Mouse (Mus musculus) hindbrain, embryonic 13.5 days (tissue): ENCODE data around the gene Eif2b5. TPM values are rescaled to one million over a fixed set of nuclear protein-coding genes. Genes with fewer than 3 reads are reported as not detected.

Experiments used
- ATAC-seq: fragments of 200-750 bp; cut with Nextera tagmentation; 2 replicates; pipeline ENCODE4 v1.8.0; 2017; ENCODE audit warnings: moderate TSS enrichment; ENCODE audit not compliant: low FRiP score
- H3K27ac ChIP-seq: fragments of 300-500 bp; sonication (generic); 2 replicates; pipeline ENCODE4 v1.5.1; 2015; ENCODE audit warnings: inconsistent platforms, mild to moderate bottlenecking, moderate library complexity
- H3K27me3 ChIP-seq: fragments of 300-500 bp; sonication (generic); 2 replicates; pipeline ENCODE4 v1.6.1; 2015; ENCODE audit warnings: mild to moderate bottlenecking, inconsistent platforms
- H3K36me3 ChIP-seq: fragments of 300-500 bp; sonication (generic); 2 replicates; pipeline ENCODE4 v1.6.1; 2015; ENCODE audit warnings: mild to moderate bottlenecking, inconsistent platforms
- H3K4me1 ChIP-seq: fragments of 300-500 bp; sonication (generic); replicated peaks from 2 replicates; pipeline ENCODE4 v1.6.1; 2015; ENCODE audit warnings: inconsistent platforms
- H3K4me2 ChIP-seq: fragments of 300-500 bp; sonication (generic); 2 replicates; pipeline ENCODE4 v1.6.1; 2015; ENCODE audit warnings: inconsistent platforms, mild to moderate bottlenecking, moderate library complexity
- H3K4me3 ChIP-seq: fragments of 300-500 bp; sonication (generic); 2 replicates; pipeline ENCODE4 v1.5.1; 2015; ENCODE audit warnings: mild to moderate bottlenecking, inconsistent platforms
- H3K9ac ChIP-seq: fragments of 300-500 bp; sonication (generic); 2 replicates; pipeline ENCODE4 v1.6.1; 2015; ENCODE audit warnings: mild to moderate bottlenecking, inconsistent platforms
- H3K9me3 ChIP-seq: fragments of 300-500 bp; sonication (generic); 2 replicates; pipeline ENCODE4 v1.6.1; 2016; ENCODE audit warnings: inconsistent platforms
- WGBS: fragments of 180-500 bp; shearing (Covaris S2); methylation state at CpG from one replicate; pipeline ENCODE4 v1.1.7; 2015; 5-methylcytosine and 5-hydroxymethylcytosine counted together
- polyA plus RNA-seq: library from polyadenylated mRNA; unstranded; fragments of >200 nt; fragmentation: Nextera tagmentation; extraction: Ambion mirVana; gene quantifications from 2 replicates; pipeline ENCODE4 v1.2.1, GENCODE M21; 2015

The Eif2b5 gene
- polyA plus RNA-seq, 1 experiment from 2014 or later: 99.5 TPM

DNA sequence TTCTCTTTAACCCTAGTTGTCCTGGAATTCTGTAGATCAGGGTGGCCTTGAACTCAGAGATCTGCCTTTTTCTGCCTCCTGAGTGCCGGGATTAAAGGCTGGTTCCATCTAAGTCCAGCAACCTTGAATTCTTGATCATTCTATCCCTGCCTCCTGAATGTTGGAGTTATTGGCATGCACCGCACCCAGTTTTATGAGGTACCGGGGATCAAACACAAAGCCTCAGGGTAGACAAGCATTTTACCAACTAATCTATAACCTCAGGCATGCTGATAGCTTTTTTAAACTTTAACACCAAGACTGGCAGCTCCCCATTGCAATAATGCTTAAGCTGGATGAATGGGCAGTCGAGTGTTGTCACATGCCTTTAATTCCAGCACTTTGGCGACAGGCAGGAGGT is 48.8 kb downstream of the Eif2b5 start:
- no peak for ATAC-seq
- Histone ChIP-seq H3K36me3 (peaks cover 59% of the 10 kb centered on the region), H3K27me3 (no peaks in the 10 kb centered on the region), H3K9me3 (no peaks in the 10 kb centered on the region), H3K4me2 (peak overlapping the region; percentile 90), H3K9ac (peak overlapping the region; percentile 78), H3K4me3 (peak overlapping the region; percentile 84), H3K27ac (0 out of 2 replicates have a peak overlapping the region, but pooled peaks have one; percentile 80), H3K4me1 (peaks cover 20% of the 10 kb centered on the region)
- 63% methylated on average over 5 of the region's 5 CpGs for WGBS

DNA sequence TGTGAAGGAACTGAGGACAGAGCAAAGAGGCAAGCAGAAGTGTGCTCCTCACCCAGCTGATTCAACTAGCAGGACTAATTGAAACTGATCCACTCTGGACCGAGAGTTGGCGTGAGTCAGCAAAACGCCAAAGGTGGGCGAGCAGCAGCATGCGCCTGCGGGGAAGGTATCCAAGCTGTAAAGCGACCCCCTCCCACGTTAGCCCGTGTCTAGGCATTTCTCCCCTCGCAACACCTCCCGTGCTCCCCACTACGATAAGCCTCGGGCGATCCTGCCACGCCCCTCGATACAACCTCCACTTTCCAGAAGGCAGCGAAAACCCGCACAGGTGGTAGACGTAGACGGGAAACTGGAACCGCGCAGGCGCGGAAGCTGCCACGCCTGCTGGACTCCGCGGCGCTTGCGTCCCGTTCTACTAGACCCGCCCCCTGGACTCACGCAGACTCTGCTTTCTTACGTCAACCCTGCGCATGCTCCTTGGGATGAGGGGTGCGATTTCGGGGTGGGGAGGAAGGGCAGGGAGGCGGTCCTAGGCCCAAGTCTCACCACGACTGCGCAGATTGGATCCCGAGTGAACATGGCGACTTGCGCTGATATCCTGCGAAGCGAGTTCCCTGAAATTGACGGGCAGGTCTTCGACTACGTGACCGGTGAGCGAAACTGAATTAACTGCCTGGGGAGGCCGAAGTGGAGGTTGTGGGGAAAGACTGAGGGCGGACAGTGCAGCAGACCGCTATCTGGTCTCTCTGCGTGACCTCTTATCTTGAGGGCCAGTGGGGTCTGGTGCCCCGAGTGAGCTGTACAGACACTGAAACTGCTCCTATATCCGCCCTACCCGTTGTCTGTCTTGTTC is 49.7 kb downstream of the Eif2b5 start, which contains the start of gene Abcf3:
Abcf3 (plus strand) TSS at position 482 of the 853 bp plus-strand sequence.
- peaks cover 20% of the 10 kb centered on the region for H3K4me1 ChIP-seq
- no peaks in the 10 kb centered on the region for H3K27me3 ChIP-seq
- peak within 1 kb of the TSS; percentile 84 for H3K4me3 ChIP-seq
- under 1% methylated on average over 56 of the region's 56 CpGs for WGBS
- no peaks in the 10 kb centered on the region for H3K9me3 ChIP-seq
- ATAC-seq: peak; percentile 99
- H3K36me3 ChIP-seq: peaks cover 60% of the 10 kb centered on the region
- H3K4me2 ChIP-seq: peak within 1 kb of the TSS; percentile 90
- H3K9ac ChIP-seq: peak within 1 kb of the TSS; percentile 90
- peak within 1 kb of the TSS; percentile 80 for H3K27ac ChIP-seq

DNA sequence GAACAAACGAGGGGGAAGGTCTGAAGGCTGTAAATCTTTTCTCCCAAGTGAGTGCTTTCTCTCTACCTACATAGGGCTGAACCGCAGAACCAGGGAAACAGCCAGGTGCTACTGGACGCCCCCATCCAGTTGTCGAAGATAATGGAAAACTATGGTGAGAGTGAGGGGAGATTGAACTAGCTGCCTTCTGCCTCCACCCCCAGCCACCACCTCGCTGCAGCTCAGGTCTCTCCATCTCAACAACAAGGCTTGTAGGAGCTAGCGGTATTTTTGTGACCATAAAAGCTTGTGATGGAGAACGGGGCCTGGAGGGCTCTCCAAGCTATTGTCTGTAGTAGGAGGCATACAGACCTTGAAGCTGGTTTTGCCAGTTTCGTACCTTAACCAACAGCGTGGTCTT is 50.5 kb downstream of the Eif2b5 start:
- H3K4me3 ChIP-seq: peak overlapping the region; percentile 84
- peak overlapping the region; percentile 90 for H3K4me2 ChIP-seq
- ATAC-seq: no peak
- peak overlapping the region; percentile 90 for H3K9ac ChIP-seq
- 55% methylated on average over 9 of the region's 9 CpGs for WGBS
- no peaks in the 10 kb centered on the region for H3K27me3 ChIP-seq
- peaks cover 60% of the 10 kb centered on the region for H3K36me3 ChIP-seq
- peaks cover 20% of the 10 kb centered on the region for H3K4me1 ChIP-seq
- no peak overlapping the region for H3K27ac ChIP-seq
- H3K9me3 ChIP-seq: no peaks in the 10 kb centered on the region

DNA sequence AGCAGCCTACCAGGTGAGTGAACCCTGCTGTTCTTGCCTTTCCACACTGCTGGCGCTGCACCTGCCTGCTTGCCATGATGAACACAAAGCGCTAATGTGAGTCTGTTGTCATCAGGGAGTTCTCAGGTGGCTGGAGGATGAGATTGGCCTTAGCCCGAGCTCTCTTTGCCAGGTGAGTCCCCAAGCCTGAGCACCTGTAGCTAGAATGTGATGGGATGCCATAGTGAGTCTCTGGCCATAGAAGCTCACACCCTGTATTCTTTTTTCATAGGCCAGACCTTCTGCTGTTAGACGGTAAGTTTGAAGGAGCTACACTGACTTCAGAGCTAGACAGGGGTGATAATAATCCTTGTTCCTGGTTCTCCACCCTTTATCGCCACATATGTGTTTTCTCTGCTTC is 53.1 kb downstream of the Eif2b5 start:
- H3K27ac ChIP-seq: no peak overlapping the region
- H3K4me1 ChIP-seq: peaks cover 20% of the 10 kb centered on the region
- H3K9me3 ChIP-seq: no peaks in the 10 kb centered on the region
- H3K27me3 ChIP-seq: no peaks in the 10 kb centered on the region
- H3K36me3 ChIP-seq: peaks cover 59% of the 10 kb centered on the region
- ATAC-seq: no peak
- H3K4me2 ChIP-seq: no peak overlapping the region
- no peak overlapping the region for H3K9ac ChIP-seq
- WGBS: 95% methylated on average over 5 of the region's 5 CpGs
- H3K4me3 ChIP-seq: no peak overlapping the region

DNA sequence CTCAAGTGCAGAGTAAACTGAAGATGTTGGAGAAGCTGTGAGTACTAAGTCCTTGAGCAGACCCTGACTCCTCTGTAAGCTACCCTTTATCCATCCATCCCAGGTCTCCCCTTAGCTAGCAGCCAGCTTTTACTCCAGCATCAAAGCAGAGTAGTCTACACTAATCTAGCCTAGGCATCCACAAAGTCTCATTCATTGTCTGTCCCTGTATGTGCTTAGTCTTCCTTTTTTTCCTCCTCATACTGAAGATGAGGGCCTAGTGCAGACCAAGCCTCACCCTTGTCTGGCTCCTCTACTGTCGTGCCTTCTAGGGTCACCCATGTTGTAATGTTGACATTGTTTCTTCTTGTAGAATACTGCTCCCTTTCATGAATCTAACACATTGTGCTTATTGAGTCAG is 54.0 kb downstream of the Eif2b5 start:
- Histone ChIP-seq H3K9me3 (no peaks in the 10 kb centered on the region), H3K9ac (no peak overlapping the region), H3K4me1 (peaks cover 16% of the 10 kb centered on the region), H3K4me2 (no peak overlapping the region), H3K36me3 (peaks cover 66% of the 10 kb centered on the region), H3K4me3 (no peak overlapping the region), H3K27ac (no peak overlapping the region), H3K27me3 (no peaks in the 10 kb centered on the region)
- WGBS: 96% methylated on average over 1 of the region's 1 CpGs
- no peak for ATAC-seq

DNA sequence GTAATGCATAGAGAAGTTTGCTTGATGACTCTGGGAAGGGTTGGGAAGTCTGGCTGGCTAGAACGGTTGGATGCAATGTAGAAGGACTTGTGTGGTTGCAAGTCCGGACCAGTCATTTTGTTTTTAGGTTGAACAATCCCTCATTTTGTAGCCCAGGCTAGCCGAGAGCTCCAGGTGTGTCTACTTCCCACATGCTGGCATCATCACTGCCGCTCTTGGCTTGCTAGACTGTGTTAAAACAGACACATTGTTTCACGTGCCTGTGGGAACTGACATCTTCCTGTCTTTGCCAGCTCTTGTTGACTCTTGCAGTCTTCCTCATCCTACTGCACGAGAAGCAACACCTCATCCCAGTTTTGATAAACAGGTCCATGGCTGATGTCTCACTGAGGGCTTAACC is 56.4 kb downstream of the Eif2b5 start:
- Histone ChIP-seq H3K9ac (no peak overlapping the region), H3K4me2 (no peak overlapping the region), H3K27ac (no peak overlapping the region), H3K36me3 (peaks cover 88% of the 10 kb centered on the region), H3K27me3 (no peaks in the 10 kb centered on the region), H3K9me3 (no peaks in the 10 kb centered on the region), H3K4me1 (peaks cover under 1% of the 10 kb centered on the region; the same call in 1 of the 2 replicates), H3K4me3 (no peak overlapping the region)
- WGBS: 88% methylated on average over 6 of the region's 6 CpGs
- no peak for ATAC-seq

DNA sequence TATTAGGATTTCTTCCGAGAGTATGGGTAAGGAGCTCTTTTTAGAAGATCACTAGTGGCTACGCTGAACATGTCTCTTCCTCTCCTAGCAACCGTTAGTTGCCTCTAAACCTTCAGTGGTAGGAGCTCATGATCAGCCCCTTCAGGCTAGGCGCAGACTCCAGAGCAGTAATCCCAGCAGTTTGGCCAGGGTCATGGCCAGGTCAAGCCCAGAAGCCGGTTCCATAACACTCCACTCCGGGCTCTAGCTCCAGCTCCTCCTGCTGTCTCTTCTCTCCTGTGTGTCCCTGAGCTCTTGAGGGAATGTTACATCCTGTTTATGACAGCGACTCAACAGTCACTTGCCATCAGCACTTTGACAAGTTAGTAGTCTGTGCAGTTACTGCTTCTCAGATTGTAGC is 58.8 kb downstream of the Eif2b5 start:
- 83% methylated on average over 7 of the region's 7 CpGs for WGBS

More for the DNA sequence above, 58.8 kb downstream of the Eif2b5 start:
- no peaks in the 10 kb centered on the region for H3K9me3 ChIP-seq
- peaks cover 90% of the 10 kb centered on the region for H3K36me3 ChIP-seq
- H3K4me2 ChIP-seq: no peak overlapping the region
- no peaks in the 10 kb centered on the region for H3K4me1 ChIP-seq
- ATAC-seq: no peak
- no peaks in the 10 kb centered on the region for H3K27me3 ChIP-seq
- no peak overlapping the region for H3K4me3 ChIP-seq
- no peak overlapping the region for H3K27ac ChIP-seq
- no peak overlapping the region for H3K9ac ChIP-seq

Other genes with a start within 250 kb of the Eif2b5 start
- 79.2 and 82.5 TPM in 2 replicates for gene Parl, start 196.4 kb upstream of the Eif2b5 start, polyA plus RNA-seq
- not detected in 2 replicates for gene Cyp2ab1, start 173.4 kb upstream of the Eif2b5 start, polyA plus RNA-seq
- gene Abcc5, start 72.4 kb upstream of the Eif2b5 start, polyA plus RNA-seq: 142 and 143 TPM in 2 replicates
- gene Dvl3, start 18.2 kb downstream of the Eif2b5 start, polyA plus RNA-seq: 40.7 and 43.5 TPM in 2 replicates
- 1,101 and 1,130 TPM in 2 replicates for gene Ap2m1, start 36.7 kb downstream of the Eif2b5 start, polyA plus RNA-seq
- gene Abcf3, start 49.8 kb downstream of the Eif2b5 start, polyA plus RNA-seq: 81.2 and 85.0 TPM in 2 replicates
- 13.1 and 14.1 TPM in 2 replicates for gene Vwa5b2, start 90.7 kb downstream of the Eif2b5 start, polyA plus RNA-seq
- gene Eef1akmt4, start 112.8 kb downstream of the Eif2b5 start, polyA plus RNA-seq: 13.4 and 15.1 TPM in 2 replicates
- not detected in 2 replicates for gene Gm49333, start 112.8 kb downstream of the Eif2b5 start, polyA plus RNA-seq
- 41.3 and 43.3 TPM in 2 replicates for gene Alg3, start 112.9 kb downstream of the Eif2b5 start, polyA plus RNA-seq
- 23.1 and 24.9 TPM in 2 replicates for gene Camk2n2, start 122.5 kb downstream of the Eif2b5 start, polyA plus RNA-seq
- gene Ece2, start 131.0 kb downstream of the Eif2b5 start, polyA plus RNA-seq: 11.2 and 11.7 TPM in 2 replicates
- 363 and 367 TPM in 2 replicates for gene Psmd2, start 152.8 kb downstream of the Eif2b5 start, polyA plus RNA-seq
- 150 and 151 TPM in 2 replicates for gene Eif4g1, start 169.5 kb downstream of the Eif2b5 start, polyA plus RNA-seq
- gene Fam131a, start 194.4 kb downstream of the Eif2b5 start, polyA plus RNA-seq: 32.7 and 35.1 TPM in 2 replicates
- 83.5 and 93.7 TPM in 2 replicates for gene Polr2h, start 218.8 kb downstream of the Eif2b5 start, polyA plus RNA-seq
- 30.2 and 31.1 TPM in 2 replicates for gene Clcn2, start 218.9 kb downstream of the Eif2b5 start, polyA plus RNA-seq
- gene Chrd, start 234.3 kb downstream of the Eif2b5 start, polyA plus RNA-seq: 5.7 and 6.4 TPM in 2 replicates
- 0.88 and 1.1 TPM in 2 replicates for gene Thpo, start 235.7 kb downstream of the Eif2b5 start, polyA plus RNA-seq